Mouse (Mus musculus) thymus, adult 2 months (tissue): Measurements from ENCODE around the gene Pms2. TPM values are rescaled to one million over a fixed set of nuclear protein-coding genes. Genes with fewer than 3 reads are reported as not detected.

Experiments
- DNase-seq: peaks from one replicate; pipeline ENCODE4 v3.0.0; 2021
- H3K27ac ChIP-seq: fragments of 200-500 bp; 2 replicates; pipeline ENCODE4 v1.5.1; 2012; ENCODE audit warnings: low read length, control low read depth; ENCODE audit not compliant: control insufficient read depth, insufficient read depth
- H3K27me3 ChIP-seq: fragments of 200-500 bp; 2 replicates; pipeline ENCODE4 v1.6.1; 2012; ENCODE audit warnings: mild to moderate bottlenecking, low read length, moderate library complexity, mixed read lengths; ENCODE audit not compliant: control insufficient read depth, insufficient read depth
- H3K36me3 ChIP-seq: fragments of 200-500 bp; 2 replicates; pipeline ENCODE4 v1.6.1; 2012; ENCODE audit warnings: mild to moderate bottlenecking, low read length, moderate library complexity; ENCODE audit not compliant: control insufficient read depth, insufficient read depth
- H3K4me1 ChIP-seq: fragments of 200-500 bp; replicated peaks from 2 replicates; pipeline ENCODE4 v1.6.1; 2012; ENCODE audit warnings: low read length; ENCODE audit not compliant: control insufficient read depth, insufficient read depth
- H3K4me3 ChIP-seq: fragments of 200-500 bp; 2 replicates; pipeline ENCODE4 v1.5.1; 2012; ENCODE audit warnings: mild to moderate bottlenecking, low read length, control low read depth, moderate library complexity; ENCODE audit not compliant: control insufficient read depth, insufficient read depth
- CTCF ChIP-seq: fragments of 200-500 bp; IDR thresholded peaks from 2 replicates; pipeline ENCODE4 v1.5.1; 2012; ENCODE audit warnings: mild to moderate bottlenecking, control low read depth, low read length, moderate library complexity, borderline replicate concordance; ENCODE audit not compliant: control insufficient read depth, poor library complexity, insufficient read depth; ENCODE audit errors: extremely low read depth
- POLR2A ChIP-seq: fragments of 200-500 bp; IDR thresholded peaks from 2 replicates; pipeline ENCODE4 v1.6.1; 2012; ENCODE audit warnings: mild to moderate bottlenecking, low read length, control low read depth, moderate library complexity; ENCODE audit not compliant: control insufficient read depth, poor library complexity, insufficient read depth; ENCODE audit errors: extremely low read depth
- WGBS: fragments of 180-500 bp; shearing (Covaris S2); methylation state at CpG from one replicate; pipeline ENCODE4 v1.1.7; 2018; 5-methylcytosine and 5-hydroxymethylcytosine counted together
- polyA plus RNA-seq: library from polyadenylated mRNA; depleted of rRNA; stranded (reverse); fragments of >200 nt; gene quantifications from 2 replicates; pipeline ENCODE4 v1.2.3, GENCODE M21; 2012; rRNA removed

The Pms2 gene
- polyA plus RNA-seq, 1 experiment = 9.5 TPM

DNA sequence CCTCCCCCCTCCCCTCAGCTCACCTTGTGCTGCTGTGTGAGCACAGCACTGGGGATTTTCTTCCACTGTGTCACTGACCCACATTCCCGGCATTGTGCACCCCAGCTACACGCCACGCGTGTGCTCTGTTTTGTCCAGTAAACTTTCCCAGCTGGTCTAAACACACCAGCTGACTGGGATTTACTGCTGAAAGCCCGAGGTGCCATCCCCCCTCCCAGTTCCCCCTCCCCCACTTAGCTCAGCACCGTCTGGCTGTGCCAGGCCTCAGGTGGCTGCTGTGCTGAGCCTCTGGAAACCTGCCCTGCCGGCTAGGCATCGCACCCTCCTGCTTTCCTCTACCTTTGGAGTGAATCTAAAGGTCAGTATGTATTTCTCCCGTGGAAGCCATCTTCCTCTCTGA, 71.1 kb downstream of the Pms2 start:
- TF ChIP-seq CTCF (no peak), POLR2A (no peak)
- 80% methylated on average over 9 of the region's 9 CpGs for WGBS
- no peak for DNase-seq

GRCm38 (mm10) chr5:143982361-143982760, 72.6 kb downstream of the Pms2 start:
- H3K27ac ChIP-seq = no peak overlapping the region
- H3K36me3 ChIP-seq = peaks cover 18% of the 10 kb centered on the region
- no peaks in the 10 kb centered on the region for H3K4me1 ChIP-seq
- WGBS = 91% methylated on average over 2 of the region's 2 CpGs
- H3K27me3 ChIP-seq = no peaks in the 10 kb centered on the region
- no peak for DNase-seq
- H3K4me3 ChIP-seq = no peak overlapping the region
- no peak for TF ChIP-seq POLR2A
- no peak for TF ChIP-seq CTCF

More for the DNA sequence above, 71.1 kb downstream of the Pms2 start:
- H3K27ac ChIP-seq = no peak overlapping the region
- H3K4me3 ChIP-seq = no peak overlapping the region
- H3K36me3 ChIP-seq = peaks cover 5% of the 10 kb centered on the region; the same call in 1 of the 2 replicates
- no peaks in the 10 kb centered on the region for H3K27me3 ChIP-seq
- no peaks in the 10 kb centered on the region for H3K4me1 ChIP-seq

Other genes starting within 250 kb of the Pms2 start
- gene Usp42, start 177.7 kb upstream of the Pms2 start, polyA plus RNA-seq = 12.1 and 13.8 TPM in 2 replicates
- 22.8 and 23.9 TPM in 2 replicates for gene Eif2ak1, start 92.2 kb upstream of the Pms2 start, polyA plus RNA-seq
- gene Ankrd61, start 12.3 kb upstream of the Pms2 start, polyA plus RNA-seq = not detected in 2 replicates
- 37.4 and 55.4 TPM in 2 replicates for gene Aimp2, start 117 bp upstream of the Pms2 start, polyA plus RNA-seq
- gene Gm42421, start 18.2 kb downstream of the Pms2 start, polyA plus RNA-seq = 0.22 TPM in 1 of 2 replicates, not detected in the other
- gene Rsph10b, start 23.1 kb downstream of the Pms2 start, polyA plus RNA-seq = 0.24 and 0.54 TPM in 2 replicates
- gene Ccz1, start 104.9 kb downstream of the Pms2 start, polyA plus RNA-seq = 13.3 and 15.4 TPM in 2 replicates
- gene Ocm, start 116.7 kb downstream of the Pms2 start, polyA plus RNA-seq = not detected in 2 replicates
- 13.3 and 18.7 TPM in 2 replicates for gene Lmtk2, start 190.5 kb downstream of the Pms2 start, polyA plus RNA-seq